22 mouse cellular contexts compared by ENCODE assay signal in genomic region chr6:137962836-137963235, GRCm38 (mm10).
DNase-seq lines count a peak whose midpoint lies in the region; ATAC-seq and TF ChIP-seq lines count a peak whose summit lies in the region.
"Had no signal": no experiment of that assay in that cellular context is flagged by ENCODE, and none has a peak within 500 bp of the region (broad histone marks: within the 10 kb centered on the region; RNA-seq: fewer than 3 reads in every experiment).

No protein-coding gene starts in this region.

- 47% methylated on average over 4 of the region's 4 CpGs for WGBS in kidney, adult 2 months
- 50% methylated on average over 4 of the region's 4 CpGs for WGBS in liver, embryonic 12.5 days (ENCODE audit: insufficient replicate concordance)
- 68% methylated on average over 4 of the region's 4 CpGs for WGBS in heart, embryonic 10.5 days

- no peaks in the 10 kb centered on the region for H3K36me3 ChIP-seq in kidney, adult 2 months (ENCODE audit: control insufficient read depth, insufficient read depth, low read length)
- no peaks in the 10 kb centered on the region for H3K36me3 ChIP-seq in liver, embryonic 12.5 days
- H3K36me3 ChIP-seq in heart, embryonic 10.5 days, result no peaks in the 10 kb centered on the region
- H3K36me3 ChIP-seq: G1E had no signal

- no peak overlapping the region for H3K4me3 ChIP-seq in kidney, adult 2 months (ENCODE audit: insufficient read depth, low read depth, low read length)
- H3K4me3 ChIP-seq in liver, embryonic 12.5 days, result no peak overlapping the region
- no peak overlapping the region for H3K4me3 ChIP-seq in heart, embryonic 10.5 days

- H3K4me1 ChIP-seq in kidney, adult 2 months (ENCODE audit: control insufficient read depth, insufficient read depth, low read length), result no peaks in the 10 kb centered on the region
- no peaks in the 10 kb centered on the region for H3K4me1 ChIP-seq in liver, embryonic 12.5 days
- H3K4me1 ChIP-seq in heart, embryonic 10.5 days, result no peaks in the 10 kb centered on the region

- H3K9ac ChIP-seq in liver, embryonic 12.5 days, result no peak overlapping the region

- H3K9me3 ChIP-seq in liver, embryonic 12.5 days (replicated peaks), result no peaks in the 10 kb centered on the region
- no peaks in the 10 kb centered on the region for H3K9me3 ChIP-seq in heart, embryonic 10.5 days

- H3K4me2 ChIP-seq in liver, embryonic 12.5 days, result no peak overlapping the region

- TF ChIP-seq CTCF in kidney, adult 2 months (conservative IDR thresholded peaks at IDR 0.05; ENCODE audit: insufficient read depth, insufficient read length, low read depth, low read length), result no peak

- H3K27ac ChIP-seq in kidney, adult 2 months (ENCODE audit: insufficient read depth, low read depth, low read length), result no peak overlapping the region
- no peak overlapping the region for H3K27ac ChIP-seq in liver, embryonic 12.5 days
- H3K27ac ChIP-seq in heart, embryonic 10.5 days, result no peak overlapping the region

- ATAC-seq in frontal cortex, adult (ENCODE audit: low TSS enrichment), result peak; percentile 82
- no peak for ATAC-seq in liver, embryonic 12.5 days
- ATAC-seq: activated CD4-positive, CD25-positive, alpha-beta regulatory T cell, adult 4 months; CD4-positive, CD25-positive, alpha-beta regulatory T cell, adult 4 months; Patski had no signal

- no peaks in the 10 kb centered on the region for H3K27me3 ChIP-seq in kidney, adult 2 months (replicated peaks; ENCODE audit: control insufficient read depth, insufficient read depth, low read length)
- no peaks in the 10 kb centered on the region for H3K27me3 ChIP-seq in liver, embryonic 12.5 days (replicated peaks)
- no peaks in the 10 kb centered on the region for H3K27me3 ChIP-seq in heart, embryonic 10.5 days (ENCODE audit: insufficient read depth, poor library complexity, severe bottlenecking)
- H3K27me3 ChIP-seq: CH12.LX had no signal

- no peak for TF ChIP-seq POLR2A in kidney, adult 2 months (IDR thresholded peaks at IDR 0.05; ENCODE audit: low read depth, low read length)

- no peak for DNase-seq in frontal cortex, adult 2 months (ENCODE audit: extremely low spot score in 1 of 2, low spot score in 1 of 2)
- peak; percentile 14 for DNase-seq in kidney, adult 2 months
- no peak for DNase-seq in kidney, adult 9 months
- peak; percentile 55 for DNase-seq in fat pad, adult 2 months (ENCODE audit: extremely low read depth, low read depth, low spot score)
- peak; percentile 63 for DNase-seq in gonadal fat pad, adult 2 months (ENCODE audit: low read depth)
- DNase-seq in heart, embryonic 10.5 days (ENCODE audit: low spot score), result no peak
- DNase-seq: adrenal gland, adult 2 months; adrenal gland, adult 8-10 months; adrenal gland, postnatal 10 days; adrenal gland, postnatal 14 days; adrenal gland, postnatal 25 days; adrenal gland, postnatal 36 days; B cell, adult 2 months; cerebellum, adult 11 months; cerebellum, adult 11-12 months had no signal

Comparison
In these comparisons a context has a peak if more than half of its experiments do, and no peak if none do; other contexts are left out.
1. DNase-seq: peak in kidney, adult 2 months (single experiment), fat pad, adult 2 months (single experiment) and gonadal fat pad, adult 2 months (single experiment); none in frontal cortex, adult 2 months (0 of 2), kidney, adult 9 months (single experiment) and heart, embryonic 10.5 days (single experiment).